Mouse (Mus musculus): ENCODE measurements at regions not wholly inside any gene's neighbourhood (a gene's known extent, or its start where the extent isn't known, plus 50 kb on each side); places are given as distances from the start of the nearest gene placed in this dataset.

- Histone ChIP-seq H3K36me3 (ENCODE audit: control insufficient read depth, insufficient read depth) (no peaks in the 10 kb centered on the region), H3K4me1 (replicated peaks; ENCODE audit: control insufficient read depth, insufficient read depth, low read length) (no peaks in the 10 kb centered on the region), H3K9ac (ENCODE audit: low read depth, low read length) (no peak overlapping the region), H3K4me2 (replicated peaks; ENCODE audit: low read depth) (no peak overlapping the region), H3K4me3 (ENCODE audit: low read depth, low read length) (no peak overlapping the region), H3K27ac (ENCODE audit: low read depth, low read length) (no peak overlapping the region), H3K9me3 (ENCODE audit: control insufficient read depth) (no peaks in the 10 kb centered on the region), H3K27me3 (replicated peaks; ENCODE audit: control insufficient read depth, insufficient read depth, low read length) (no peaks in the 10 kb centered on the region)
- no peak for TF ChIP-seq CTCF (IDR thresholded peaks at IDR 0.05; ENCODE audit: low read depth)
- ATAC-seq: no peak
- WGBS: 89% methylated on average over 2 of the region's 2 CpGs
These were observed 598.0 kb downstream of the Hdgfl1 start for GRCm38 (mm10) chr13:26171891-26172482.

- Histone ChIP-seq H3K4me1 (replicated peaks; ENCODE audit: control insufficient read depth, insufficient read depth, low read length) (no peaks in the 10 kb centered on the region), H3K27me3 (replicated peaks; ENCODE audit: control insufficient read depth, insufficient read depth, low read length) (no peaks in the 10 kb centered on the region), H3K4me3 (ENCODE audit: low read depth, low read length) (no peak overlapping the region), H3K4me2 (replicated peaks; ENCODE audit: low read depth) (no peak overlapping the region), H3K9me3 (ENCODE audit: control insufficient read depth) (no peaks in the 10 kb centered on the region), H3K36me3 (ENCODE audit: control insufficient read depth, insufficient read depth) (no peaks in the 10 kb centered on the region), H3K27ac (ENCODE audit: low read depth, low read length) (no peak overlapping the region), H3K9ac (ENCODE audit: low read depth, low read length) (no peak overlapping the region)
- WGBS: 60% methylated on average over 2 of the region's 2 CpGs
- ATAC-seq: no peak
- no peak for TF ChIP-seq CTCF (IDR thresholded peaks at IDR 0.05; ENCODE audit: low read depth)
These were observed 600.3 kb downstream of the Hdgfl1 start for GRCm38 (mm10) chr13:26169641-26170040.

GRCm38 (mm10) chr13:26158703-26159102 lies 611.3 kb downstream of the Hdgfl1 start:
- WGBS: 95% methylated on average over 2 of the region's 2 CpGs
- H3K36me3 ChIP-seq (ENCODE audit: control insufficient read depth, insufficient read depth): no peaks in the 10 kb centered on the region
- no peak for ATAC-seq
- no peak overlapping the region for H3K9ac ChIP-seq (ENCODE audit: low read depth, low read length)
- no peak overlapping the region for H3K4me3 ChIP-seq (ENCODE audit: low read depth, low read length)
- H3K4me2 ChIP-seq (replicated peaks; ENCODE audit: low read depth): no peak overlapping the region
- H3K27me3 ChIP-seq (replicated peaks; ENCODE audit: control insufficient read depth, insufficient read depth, low read length): no peaks in the 10 kb centered on the region
- no peaks in the 10 kb centered on the region for H3K9me3 ChIP-seq (ENCODE audit: control insufficient read depth)
- H3K27ac ChIP-seq (ENCODE audit: low read depth, low read length): no peak overlapping the region
- no peaks in the 10 kb centered on the region for H3K4me1 ChIP-seq (replicated peaks; ENCODE audit: control insufficient read depth, insufficient read depth, low read length)
- peak; percentile 51 for TF ChIP-seq CTCF (IDR thresholded peaks at IDR 0.05; ENCODE audit: low read depth)

DNA sequence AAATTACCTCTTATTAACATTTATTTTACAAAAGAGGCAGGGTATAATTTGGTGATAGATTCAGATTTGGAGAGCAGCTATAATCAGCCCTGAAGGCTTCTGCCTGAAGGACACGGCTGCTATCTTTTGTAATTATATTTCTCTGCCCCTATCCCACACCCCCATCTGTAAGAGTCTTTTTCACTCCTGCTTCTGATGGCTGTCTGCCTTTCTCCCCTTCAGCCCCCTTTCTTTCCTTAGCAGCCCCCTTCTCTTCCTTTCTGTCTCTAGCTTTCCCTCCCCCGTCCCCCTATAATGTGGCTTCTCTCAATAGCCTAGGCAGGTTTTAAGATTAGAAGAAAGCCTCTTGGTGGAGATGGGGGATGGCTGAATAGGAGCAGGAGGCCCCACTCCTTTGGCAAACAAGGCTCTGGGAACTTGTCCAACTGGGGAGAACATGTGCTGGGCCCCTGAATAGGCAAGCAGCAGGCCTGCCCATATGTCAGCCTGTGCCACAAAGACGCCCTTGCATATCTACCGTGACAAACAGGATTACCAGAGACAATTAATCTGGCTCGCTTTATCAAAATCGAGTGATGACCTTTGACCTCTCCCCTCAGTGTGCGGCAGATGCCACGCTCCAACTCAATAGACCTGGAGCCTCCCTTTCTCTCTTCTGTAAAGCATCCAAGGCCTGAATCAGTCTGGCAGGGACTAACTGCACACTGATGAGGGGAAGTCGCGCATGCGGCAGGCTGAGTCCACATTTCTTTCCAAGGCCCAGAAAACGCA lies 615.1 kb downstream of the Hdgfl1 start:
- no peak overlapping the region for H3K4me2 ChIP-seq (replicated peaks; ENCODE audit: low read depth)
- WGBS: 40% methylated on average over 12 of the region's 12 CpGs
- H3K27me3 ChIP-seq (replicated peaks; ENCODE audit: control insufficient read depth, insufficient read depth, low read length): no peaks in the 10 kb centered on the region
- ATAC-seq: peak; percentile 57
- no peak overlapping the region for H3K9ac ChIP-seq (ENCODE audit: low read depth, low read length)
- H3K4me3 ChIP-seq (ENCODE audit: low read depth, low read length): no peak overlapping the region
- no peak overlapping the region for H3K27ac ChIP-seq (ENCODE audit: low read depth, low read length)
- H3K36me3 ChIP-seq (ENCODE audit: control insufficient read depth, insufficient read depth): no peaks in the 10 kb centered on the region
- H3K4me1 ChIP-seq (replicated peaks; ENCODE audit: control insufficient read depth, insufficient read depth, low read length): no peaks in the 10 kb centered on the region
- no peaks in the 10 kb centered on the region for H3K9me3 ChIP-seq (ENCODE audit: control insufficient read depth)
- no peak for TF ChIP-seq CTCF (IDR thresholded peaks at IDR 0.05; ENCODE audit: low read depth)

DNA sequence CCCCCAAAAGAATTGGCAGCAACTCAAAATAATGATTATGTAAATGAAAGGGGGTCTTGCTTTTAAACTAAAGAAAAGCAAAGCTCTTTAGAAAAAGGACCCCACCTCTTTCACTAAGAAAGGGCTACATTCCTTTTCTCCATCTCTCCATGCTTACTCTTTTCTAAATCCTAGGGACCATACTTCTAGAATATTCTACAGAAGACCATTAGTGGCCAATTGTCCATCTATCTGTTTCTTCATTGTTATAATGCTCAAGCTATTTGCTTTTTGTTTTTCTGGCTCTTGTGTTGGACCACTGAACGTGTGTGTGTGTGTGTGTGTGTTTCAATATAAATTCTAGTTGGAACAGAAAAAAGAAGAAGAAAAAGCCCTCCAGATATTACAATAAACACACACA lies 615.7 kb downstream of the Hdgfl1 start:
- no peaks in the 10 kb centered on the region for H3K27me3 ChIP-seq (replicated peaks; ENCODE audit: control insufficient read depth, insufficient read depth, low read length)
- no peaks in the 10 kb centered on the region for H3K4me1 ChIP-seq (replicated peaks; ENCODE audit: control insufficient read depth, insufficient read depth, low read length)
- no peak overlapping the region for H3K4me2 ChIP-seq (replicated peaks; ENCODE audit: low read depth)
- no peak overlapping the region for H3K9ac ChIP-seq (ENCODE audit: low read depth, low read length)
- no peak for TF ChIP-seq CTCF (IDR thresholded peaks at IDR 0.05; ENCODE audit: low read depth)
- 66% methylated on average over 1 of the region's 1 CpGs for WGBS
- H3K9me3 ChIP-seq (ENCODE audit: control insufficient read depth): no peaks in the 10 kb centered on the region
- no peak overlapping the region for H3K27ac ChIP-seq (ENCODE audit: low read depth, low read length)
- ATAC-seq: no peak
- no peak overlapping the region for H3K4me3 ChIP-seq (ENCODE audit: low read depth, low read length)
- H3K36me3 ChIP-seq (ENCODE audit: control insufficient read depth, insufficient read depth): no peaks in the 10 kb centered on the region

- Histone ChIP-seq H3K9me3 (ENCODE audit: control insufficient read depth) (no peaks in the 10 kb centered on the region), H3K36me3 (ENCODE audit: control insufficient read depth, insufficient read depth) (no peaks in the 10 kb centered on the region), H3K27me3 (replicated peaks; ENCODE audit: control insufficient read depth, insufficient read depth, low read length) (no peaks in the 10 kb centered on the region), H3K4me1 (replicated peaks; ENCODE audit: control insufficient read depth, insufficient read depth, low read length) (no peaks in the 10 kb centered on the region), H3K27ac (ENCODE audit: low read depth, low read length) (no peak overlapping the region), H3K9ac (ENCODE audit: low read depth, low read length) (no peak overlapping the region), H3K4me2 (replicated peaks; ENCODE audit: low read depth) (no peak overlapping the region), H3K4me3 (ENCODE audit: low read depth, low read length) (no peak overlapping the region)
- 63% methylated on average over 2 of the region's 2 CpGs for WGBS
- TF ChIP-seq CTCF (IDR thresholded peaks at IDR 0.05; ENCODE audit: low read depth): no peak
- no peak for ATAC-seq
These were observed 616.9 kb downstream of the Hdgfl1 start for GRCm38 (mm10) chr13:26153093-26153492.
